Mouse (Mus musculus) cerebellum, adult (tissue): Measurements from ENCODE around the gene Vmn2r113.
"Not testable (repeated sequence)": the region's sequence is repeated elsewhere in the genome, so short reads cannot be mapped to it uniquely, and the experiment has no call there.

ENCODE experiments used
- ATAC-seq: cut with Nextera tagmentation; 2 replicates; pipeline ENCODE4 v1.9.2; 2017; ENCODE audit warnings: mild to moderate bottlenecking, moderate library complexity, mixed read lengths; ENCODE audit not compliant: insufficient number of reproducible peaks, low FRiP score, low TSS enrichment

Gene Vmn2r113

GRCm38 (mm10) chr17:22942684-22943083 is at the start of gene Vmn2r113:
Gene Vmn2r113 (plus strand): TSS chr17:22942984.
- ATAC-seq, result not testable (repeated sequence)
